Mouse (Mus musculus): ENCODE results near the gene Olfr3.

Gene Olfr3

DNA sequence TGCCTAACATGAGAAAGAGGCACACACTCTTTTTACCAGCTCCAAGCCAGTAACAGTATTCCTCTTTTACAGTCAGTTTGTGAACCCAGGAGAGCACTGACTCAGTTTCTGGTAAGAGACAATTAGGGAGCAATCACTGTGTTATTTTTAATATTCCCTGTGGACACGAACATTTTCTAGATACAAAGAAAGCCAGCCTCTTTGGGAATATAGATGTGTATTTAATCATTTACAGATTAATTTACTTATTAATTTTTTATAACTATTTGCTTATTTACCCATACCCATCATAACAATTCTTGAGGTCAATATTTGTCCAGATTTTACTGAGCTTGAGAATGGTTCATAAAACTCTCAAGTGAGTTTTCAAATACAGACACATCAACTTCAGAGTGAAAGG lies at the start of gene Olfr3:
Olfr3 (minus strand) TSS at position 101 of the 400 bp plus-strand sequence.
- DNase-seq, result no peak

DNA sequence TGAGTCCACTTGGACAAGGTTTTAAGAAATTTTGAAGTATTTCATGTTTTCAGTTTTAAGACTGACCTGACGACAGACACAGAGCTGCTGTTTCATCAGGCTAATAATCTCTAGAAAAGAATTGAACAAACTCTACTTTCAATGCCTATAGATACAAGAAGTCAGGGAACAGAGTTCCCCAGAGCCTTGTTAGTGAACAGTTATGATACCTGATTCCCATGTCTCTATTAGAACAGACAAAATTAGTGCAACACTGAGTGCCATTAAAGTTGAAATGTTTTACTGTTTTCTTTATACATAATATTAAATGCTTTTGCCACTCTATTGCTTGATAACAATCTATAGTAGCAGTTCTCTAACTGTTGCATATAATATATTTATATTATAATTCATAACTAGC lies 45.7 kb upstream of the Olfr3 start, which contains the start of gene Olfr351:
Olfr351 (minus strand) TSS at position 101 of the 400 bp plus-strand sequence.
- DNase-seq, result no peak

DNA sequence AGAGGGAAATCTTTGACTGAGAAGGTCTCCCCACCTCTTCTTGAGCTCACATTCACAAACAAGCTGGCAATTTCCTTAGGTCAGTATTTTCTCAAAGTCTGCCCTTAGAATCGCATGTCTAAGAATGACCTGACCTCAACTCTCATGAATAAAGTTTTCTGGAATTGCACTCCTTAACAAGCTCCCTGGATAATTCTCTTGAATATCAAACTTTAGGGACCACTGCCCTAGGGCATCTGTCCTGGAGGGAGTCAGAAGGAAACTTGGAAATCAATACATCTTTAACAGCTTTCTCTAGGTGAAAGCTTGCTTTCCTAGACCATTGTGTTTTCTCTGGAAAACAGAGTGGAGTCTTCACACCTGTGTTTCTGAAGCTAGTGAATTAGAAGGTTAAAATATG lies 29.2 kb upstream of the Olfr3 start, which contains the start of gene Olfr350:
Olfr350 (plus strand) TSS at position 301 of the 400 bp plus-strand sequence.
- DNase-seq, result no peak

DNA sequence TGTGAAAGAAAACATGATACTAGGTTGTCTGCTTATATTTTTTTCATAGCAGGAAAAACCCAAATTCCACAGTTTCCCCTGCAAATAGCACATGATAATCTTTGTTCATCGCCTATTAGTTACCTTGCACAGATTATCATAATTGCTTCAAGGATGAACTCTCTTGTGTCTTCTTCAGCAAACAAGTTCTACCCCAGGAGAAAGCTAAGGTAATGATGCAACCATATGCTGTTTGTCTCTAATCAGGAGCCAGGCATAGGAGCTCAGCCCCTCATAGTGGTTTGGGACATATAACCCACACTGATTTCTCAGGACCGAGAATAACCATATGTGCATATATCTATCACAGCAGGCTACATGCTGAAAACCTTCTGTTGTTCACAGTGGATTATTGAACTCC lies 26.6 kb downstream of the Olfr3 start, which contains the start of gene Olfr50:
Olfr50 (plus strand) TSS at position 301 of the 400 bp plus-strand sequence.
- no peak for DNase-seq

DNA sequence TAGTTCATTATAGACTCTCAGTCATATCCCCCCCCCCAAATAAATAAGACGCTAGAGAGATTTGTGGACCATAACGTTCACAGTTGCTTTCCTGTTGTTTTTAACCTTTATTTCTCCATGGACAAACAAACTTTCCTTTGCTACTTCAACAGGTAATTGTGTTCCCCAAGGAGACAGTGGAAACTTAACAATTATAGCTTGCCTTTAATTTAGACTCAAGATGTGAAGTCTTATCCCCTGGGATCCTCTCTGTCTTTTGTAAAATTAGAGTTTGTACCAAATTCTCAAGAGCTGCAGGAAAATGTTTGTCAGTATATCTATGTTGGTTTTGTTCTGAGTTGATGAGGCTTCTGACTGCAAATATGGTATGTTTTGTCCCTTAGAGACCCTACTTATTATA lies 32.9 kb downstream of the Olfr3 start, which contains the start of gene Olfr348:
Olfr348 (plus strand) TSS at position 301 of the 400 bp plus-strand sequence.
- no peak for DNase-seq

All from cerebellum, adult 11-12 months (tissue).